Mouse (Mus musculus) MEL (cell line): Measurements from ENCODE around the gene Soga1. TPM values are rescaled to one million over a fixed set of nuclear protein-coding genes. Genes with fewer than 3 reads are reported as not detected.

Experiments
- DNase-seq: peaks from one replicate; pipeline ENCODE4 v3.0.0; 2011; ENCODE audit warnings: low read depth, low spot score
- H3K27ac ChIP-seq: 2 replicates; pipeline ENCODE4 v1.5.1; 2012; ENCODE audit warnings: low read depth, mild to moderate bottlenecking, control low read depth, low read length, moderate library complexity; ENCODE audit not compliant: control insufficient read depth
- H3K27me3 ChIP-seq, 2 experiments: fragments of 150-350 bp in 1 of 2; sonication (generic) in 1 of 2; 2 replicates each; pipeline ENCODE4 v1.6.1; 2012; ENCODE audit warnings: low read length in 2 of 2, mild to moderate bottlenecking in 2 of 2, improper control_type of control experiment in 1 of 2, moderate library complexity in 1 of 2; ENCODE audit not compliant: insufficient read depth in 2 of 2, control insufficient read depth in 1 of 2
- H3K36me3 ChIP-seq, 2 experiments: 2 replicates each; pipeline ENCODE4 v1.6.1; 2012 to 2014; ENCODE audit warnings: low read length in 2 of 2, improper control_type of control experiment in 1 of 2, inconsistent platforms in 1 of 2, mild to moderate bottlenecking in 1 of 2; ENCODE audit not compliant: insufficient read depth in 2 of 2, control insufficient read depth in 1 of 2
- H3K4me1 ChIP-seq, 2 experiments: fragments of 150-350 bp in 1 of 2; sonication (generic) in 1 of 2; 2 replicates each; pipeline ENCODE4 v1.6.1; 2012; ENCODE audit warnings: low read length in 2 of 2, improper control_type of control experiment in 1 of 2, mild to moderate bottlenecking in 1 of 2; ENCODE audit not compliant: insufficient read depth in 2 of 2, control insufficient read depth in 1 of 2
- H3K4me3 ChIP-seq, 2 experiments: fragments of 150-350 bp in 1 of 2; sonication (generic) in 1 of 2; 2 replicates each; pipeline ENCODE4 v1.5.1; 2012; ENCODE audit warnings: low read depth in 2 of 2, low read length in 2 of 2, mild to moderate bottlenecking in 2 of 2, moderate library complexity in 2 of 2, control low read depth in 1 of 2, improper control_type of control experiment in 1 of 2; ENCODE audit not compliant: control insufficient read depth in 1 of 2, insufficient read depth in 1 of 2
- H3K79me2 ChIP-seq: 2 replicates; pipeline ENCODE4 v1.6.1; 2012; ENCODE audit warnings: mild to moderate bottlenecking, low read length, moderate library complexity; ENCODE audit not compliant: control insufficient read depth, poor library complexity, insufficient read depth
- H3K9ac ChIP-seq: 2 replicates; pipeline ENCODE4 v1.6.1; 2012; ENCODE audit warnings: low read depth, mild to moderate bottlenecking, control low read depth, low read length, moderate library complexity; ENCODE audit not compliant: control insufficient read depth, poor library complexity, severe bottlenecking
- H3K9me3 ChIP-seq: fragments of 150-350 bp; sonication (generic); replicated peaks from 2 replicates; pipeline ENCODE4 v1.6.1; 2012; ENCODE audit warnings: mild to moderate bottlenecking, low read length, improper control_type of control experiment, moderate library complexity; ENCODE audit not compliant: insufficient read depth
- BHLHE40 ChIP-seq: IDR thresholded peaks from 2 replicates; pipeline ENCODE4 v1.6.1; 2012; ENCODE audit warnings: low read depth, mild to moderate bottlenecking, inconsistent platforms, low read length, improper control_type of control experiment, borderline replicate concordance
- E2F4 ChIP-seq: IDR thresholded peaks from 2 replicates; pipeline ENCODE4 v1.6.1; 2011; ENCODE audit warnings: low read depth, low read length, improper control_type of control experiment, borderline replicate concordance
- ETS1 ChIP-seq: IDR thresholded peaks from 2 replicates; pipeline ENCODE4 v1.6.1; 2012; ENCODE audit warnings: low read depth, mild to moderate bottlenecking, inconsistent platforms, low read length, improper control_type of control experiment, moderate library complexity
- GABPA ChIP-seq: IDR thresholded peaks from 2 replicates; pipeline ENCODE4 v1.6.1; 2012; ENCODE audit warnings: low read depth, mild to moderate bottlenecking, inconsistent platforms, low read length, improper control_type of control experiment, moderate library complexity
- HCFC1 ChIP-seq: IDR thresholded peaks from 2 replicates; pipeline ENCODE4 v1.6.1; 2012; ENCODE audit warnings: low read depth, mild to moderate bottlenecking, inconsistent platforms, low read length, improper control_type of control experiment, moderate library complexity
- JUND ChIP-seq: IDR thresholded peaks from 2 replicates; pipeline ENCODE4 v1.6.1; 2011; ENCODE audit warnings: low read depth, mild to moderate bottlenecking, improper control_type of control experiment, low read length
- MAX ChIP-seq: IDR thresholded peaks from 2 replicates; pipeline ENCODE4 v1.6.1; 2011; ENCODE audit warnings: low read length, improper control_type of control experiment
- MEF2A ChIP-seq: IDR thresholded peaks from 2 replicates; pipeline ENCODE4 v1.6.1; 2014; ENCODE audit warnings: low read depth, mild to moderate bottlenecking, inconsistent platforms, low read length, improper control_type of control experiment; ENCODE audit not compliant: poor library complexity, insufficient replicate concordance, severe bottlenecking; ENCODE audit errors: extremely low read depth
- NELFE ChIP-seq: IDR thresholded peaks from 2 replicates; pipeline ENCODE4 v1.6.1; 2011; ENCODE audit warnings: low read depth, low read length, improper control_type of control experiment
- POLR2AphosphoS2 ChIP-seq: IDR thresholded peaks from 2 replicates; pipeline ENCODE4 v1.6.1; 2011; ENCODE audit warnings: low read length, improper control_type of control experiment
- RAD21 ChIP-seq: IDR thresholded peaks from 2 replicates; pipeline ENCODE4 v1.6.1; 2011; ENCODE audit warnings: mild to moderate bottlenecking, low read depth, low read length, improper control_type of control experiment
- SIN3A ChIP-seq: IDR thresholded peaks from 2 replicates; pipeline ENCODE4 v1.6.1; 2012; ENCODE audit warnings: low read length, improper control_type of control experiment, inconsistent platforms
- TBP ChIP-seq: IDR thresholded peaks from 2 replicates; pipeline ENCODE4 v1.8.0; 2011; ENCODE audit warnings: low read depth, low read length, improper control_type of control experiment
- UBTF ChIP-seq: IDR thresholded peaks from 2 replicates; pipeline ENCODE4 v1.6.1; 2012; ENCODE audit warnings: low read depth, mild to moderate bottlenecking, inconsistent platforms, low read length, improper control_type of control experiment, moderate library complexity, borderline replicate concordance; ENCODE audit not compliant: insufficient read depth
- ZMIZ1 ChIP-seq: IDR thresholded peaks from 2 replicates; pipeline ENCODE4 v1.6.1; 2012; ENCODE audit warnings: low read depth, mild to moderate bottlenecking, inconsistent platforms, low read length, improper control_type of control experiment, moderate library complexity
- ZNF384 ChIP-seq: IDR thresholded peaks from 2 replicates; pipeline ENCODE4 v1.6.1; 2012; ENCODE audit warnings: low read depth, mild to moderate bottlenecking, inconsistent platforms, low read length, improper control_type of control experiment
- polyA plus RNA-seq, 2 experiments: library from polyadenylated mRNA; stranded (reverse) in 1 of 2; unstranded in 1 of 2; fragments of >175 nt in 1 of 2; fragments of >200 nt in 1 of 2; gene quantifications; 2 replicates each; pipeline versions ENCODE4 v1.2.1 to v1.2.4; 2012; ENCODE audit warnings: low replicate concordance in 2 of 2, low read depth in 1 of 2; ENCODE audit not compliant: insufficient read length in 2 of 2, insufficient read depth in 1 of 2, missing spikeins in 1 of 2
- total RNA-seq: library from RNA; depleted of rRNA; stranded (reverse); fragments of 300-350 nt; gene quantifications from 2 replicates; pipeline ENCODE4 v1.2.3, GENCODE M21; 2012

Gene Soga1
- total and polyA plus RNA-seq, 3 experiments, result 0.50 to 2.0 TPM; not detected in 1

- DNase-seq, result no peak
- H3K27me3 ChIP-seq, result peaks cover 0 to 1% of the 10 kb centered on the region in 2 experiments; a peak in 1 of 4 replicates
These were observed 828 bp downstream of the Soga1 start for GRCm38 (mm10) chr2:157078059-157078792.

GRCm38 (mm10) chr2:157077641-157078058, 1.4 kb downstream of the Soga1 start:
- H3K4me3 ChIP-seq, result no peak overlapping the region
- no peak for DNase-seq
- no peaks in the 10 kb centered on the region for H3K79me2 ChIP-seq
- H3K9me3 ChIP-seq, result no peaks in the 10 kb centered on the region
- H3K9ac ChIP-seq, result no peak overlapping the region
- no peaks in the 10 kb centered on the region for H3K4me1 ChIP-seq
- no peaks in the 10 kb centered on the region for H3K36me3 ChIP-seq
- H3K27me3 ChIP-seq, result peaks cover 0 to under 1% of the 10 kb centered on the region in 2 experiments; a peak in 1 of 4 replicates
- no peak overlapping the region for H3K27ac ChIP-seq
- no peak for TF ChIP-seq ZMIZ1
- no peak for TF ChIP-seq MEF2A
- no peak for TF ChIP-seq UBTF
- TF ChIP-seq BHLHE40, result no peak
- TF ChIP-seq SIN3A, result no peak
- TF ChIP-seq NELFE, result no peak
- no peak for TF ChIP-seq ZNF384
- TF ChIP-seq MAX, result no peak
- no peak for TF ChIP-seq ETS1
- no peak for TF ChIP-seq GABPA
- TF ChIP-seq HCFC1, result no peak
- no peak for TF ChIP-seq E2F4
- TF ChIP-seq TBP, result no peak
- no peak for TF ChIP-seq RAD21
- TF ChIP-seq JUND, result no peak

More at GRCm38 (mm10) chr2:157078059-157078792, 828 bp downstream of the Soga1 start:
- Histone ChIP-seq H3K27ac (no peak overlapping the region), H3K9ac (no peak overlapping the region), H3K4me3 (no peak overlapping the region), H3K36me3 (no peaks in the 10 kb centered on the region), H3K9me3 (no peaks in the 10 kb centered on the region), H3K79me2 (no peaks in the 10 kb centered on the region), H3K4me1 (no peaks in the 10 kb centered on the region)
- no peak for TF ChIP-seq POLR2AphosphoS2
- no peak for TF ChIP-seq TBP
